Mouse (Mus musculus): Measurements from ENCODE around the gene B4galt3.
A peak's percentile ranks its signal among the peaks of the same experiment; 100 is the strongest.

DNA sequence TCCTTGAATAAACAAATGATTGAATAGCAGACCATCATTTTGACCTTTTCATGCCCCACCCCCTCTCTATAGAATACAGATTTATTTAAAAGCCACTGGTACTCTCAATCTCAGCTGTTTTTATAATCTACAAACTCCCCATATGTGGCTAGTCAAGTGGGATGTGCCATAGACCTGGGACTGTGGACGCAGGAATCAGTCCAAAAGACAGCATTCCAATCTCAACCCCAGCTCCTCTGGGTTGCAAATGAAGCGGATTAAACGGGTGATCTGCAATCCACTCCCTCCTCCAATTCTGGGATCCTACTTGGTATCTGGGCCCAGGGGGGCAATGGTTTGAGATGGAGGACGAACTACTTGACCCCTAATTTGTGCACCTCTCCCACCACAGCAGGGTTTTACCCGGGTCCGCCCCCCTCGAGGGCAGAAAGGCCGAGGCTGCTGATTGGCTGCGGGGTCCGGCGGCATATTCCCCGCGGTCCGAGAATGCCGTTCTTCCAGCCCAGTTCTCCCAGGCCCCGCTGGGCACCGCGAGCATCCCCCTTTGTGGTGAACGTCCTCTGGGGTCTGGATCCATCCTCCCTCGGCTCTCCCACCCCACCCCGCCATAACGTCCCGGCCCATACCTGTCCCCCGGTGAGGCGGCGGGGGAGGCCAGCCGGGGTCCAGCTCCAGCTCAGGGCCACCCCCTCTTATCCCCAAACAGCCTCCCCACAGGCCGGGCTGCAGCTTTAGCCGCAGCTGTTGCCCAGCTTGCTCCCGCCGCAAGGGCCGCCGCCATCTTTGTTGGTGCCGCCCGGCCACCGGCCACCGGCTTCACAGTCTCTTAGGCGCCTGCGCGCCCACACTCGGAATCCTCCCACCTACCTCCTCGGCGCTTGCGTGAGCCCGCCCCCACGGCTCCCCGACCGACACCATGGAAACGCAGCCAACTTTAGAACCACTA is 17.3 kb downstream of the B4galt3 start, which contains the start of gene Usp21:
- TF ChIP-seq CTCF (IDR thresholded peaks at IDR 0.05; ENCODE audit: insufficient read depth, low read length) (no peak), POLR2A (IDR thresholded peaks at IDR 0.05; ENCODE audit: borderline replicate concordance, extremely low read depth, low read depth, low read length) (peak; percentile 68; the same call in 1 of the 2 replicates)

Data from lung, adult 2 months (tissue).